Mouse (Mus musculus): ENCODE data around the gene Ryr3.
"Not testable (repeated sequence)": the region's sequence is repeated elsewhere in the genome, so short reads cannot be mapped to it uniquely, and the experiment has no call there.

Gene Ryr3

DNA sequence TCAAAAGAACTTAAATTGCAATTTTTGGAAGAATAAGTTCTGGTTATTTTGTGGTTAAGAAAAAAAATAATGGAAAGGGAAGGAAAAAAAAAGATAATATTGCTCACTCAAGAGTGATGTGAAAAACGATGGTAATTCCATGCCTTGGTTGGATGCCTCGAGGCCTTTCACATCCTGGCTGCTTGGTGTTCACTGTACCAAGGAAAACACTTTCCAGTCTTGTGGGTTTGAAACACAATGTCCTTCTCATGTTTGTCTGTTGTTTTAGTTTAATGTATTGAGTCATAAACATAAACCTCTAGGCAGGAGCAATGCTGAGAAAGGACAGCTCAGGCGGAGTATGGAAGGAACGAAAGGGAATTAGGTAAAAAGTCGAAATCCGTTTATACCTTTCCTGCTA lies 122.8 kb downstream of the Ryr3 start:
- no peak for DNase-seq

DNA sequence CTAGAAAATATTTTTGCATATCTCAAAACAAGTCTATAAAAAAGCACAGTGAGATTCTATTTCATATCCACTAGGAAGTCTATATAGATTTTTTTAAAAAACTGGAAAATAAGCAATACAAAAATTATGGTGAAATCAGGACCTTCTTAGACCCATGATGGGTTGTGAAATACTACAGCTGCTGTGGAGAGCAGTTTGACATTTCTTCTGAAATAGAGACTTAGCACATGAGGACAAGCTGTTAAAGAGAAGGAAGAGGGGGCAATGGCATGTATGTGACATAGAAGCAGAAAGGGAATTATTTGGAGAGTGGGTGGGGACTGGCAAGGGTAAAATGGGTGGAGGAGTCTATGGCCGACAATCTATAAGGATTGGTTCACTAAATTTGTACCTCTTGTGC lies 124.1 kb downstream of the Ryr3 start:
- no peak for DNase-seq

DNA sequence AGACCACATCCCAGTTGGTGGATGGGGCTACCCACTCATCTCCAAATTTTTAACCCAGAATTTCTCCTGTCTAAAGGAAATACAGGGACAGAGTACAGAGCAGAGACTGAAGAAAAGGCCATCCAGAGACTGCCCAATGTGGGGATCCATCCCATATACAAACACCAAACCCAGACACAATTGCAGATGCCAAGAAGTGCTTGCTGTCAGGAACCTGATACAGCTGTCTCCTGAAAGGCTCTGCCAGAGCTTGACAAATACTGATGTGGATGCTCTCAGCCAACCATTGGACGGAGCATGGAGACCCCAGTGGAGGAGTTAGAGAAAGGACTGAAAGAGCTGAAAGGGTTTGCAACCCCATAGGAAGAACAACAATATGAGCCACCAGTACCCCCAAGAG lies 125.6 kb downstream of the Ryr3 start:
- not testable (repeated sequence) for DNase-seq

DNA sequence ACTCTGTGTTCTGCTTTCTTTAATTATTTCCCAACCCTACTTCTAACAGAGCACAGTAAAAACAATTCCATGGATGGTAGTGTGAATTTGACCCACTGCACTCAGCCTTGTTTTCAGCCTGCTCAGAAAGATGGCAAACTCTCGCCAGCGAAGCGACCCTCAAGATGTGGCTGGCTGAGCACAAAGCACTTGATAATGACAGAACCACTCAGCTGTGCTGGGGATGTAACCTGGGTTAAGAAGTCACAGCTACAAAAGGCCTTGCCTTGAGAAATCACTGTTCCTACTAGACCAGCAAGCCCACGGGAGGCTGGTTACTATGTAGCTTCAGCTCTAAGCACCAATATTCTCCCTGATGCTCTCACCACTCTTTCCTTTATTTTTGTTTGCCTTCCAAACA lies 140.5 kb downstream of the Ryr3 start:
- no peak for DNase-seq

DNA sequence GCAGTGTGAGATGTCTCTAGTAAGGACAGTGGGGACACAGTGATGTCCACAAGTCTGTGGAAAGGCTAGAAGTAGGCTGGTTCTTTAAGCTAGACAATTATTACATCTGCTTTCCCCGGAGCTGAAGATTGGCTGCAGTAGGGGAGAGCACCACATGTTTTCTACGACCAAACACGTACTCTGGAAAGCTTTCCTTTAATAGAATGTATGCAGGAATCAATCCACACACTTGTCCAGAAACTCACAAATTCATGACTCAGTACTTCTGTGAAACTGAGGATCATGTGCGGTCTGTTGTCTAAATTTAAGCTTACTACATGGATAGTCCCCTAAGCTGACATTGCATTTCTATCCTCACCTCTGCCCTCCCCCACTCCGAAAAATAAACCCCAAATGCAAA lies 157.5 kb downstream of the Ryr3 start:
- DNase-seq: no peak

DNA sequence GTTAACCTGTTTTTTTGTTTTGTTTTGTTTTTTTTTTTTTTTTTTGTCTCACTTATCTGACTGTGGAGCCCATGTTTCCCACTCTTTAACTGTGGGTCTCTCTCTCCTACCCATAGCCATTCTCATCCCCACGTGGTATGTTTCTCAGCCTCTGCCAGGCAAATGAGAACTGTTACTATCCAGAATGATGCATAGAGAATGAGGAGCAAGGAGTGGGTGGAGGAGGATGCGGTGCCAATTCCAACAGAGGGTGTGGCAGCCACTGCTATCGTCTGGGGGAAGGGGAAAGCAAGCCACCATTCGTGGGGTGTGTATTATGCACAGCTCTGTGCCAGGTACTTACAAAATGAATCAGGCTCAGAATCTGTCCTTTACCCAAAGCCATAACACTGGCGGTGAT lies 158.0 kb downstream of the Ryr3 start:
- DNase-seq: no peak

DNA sequence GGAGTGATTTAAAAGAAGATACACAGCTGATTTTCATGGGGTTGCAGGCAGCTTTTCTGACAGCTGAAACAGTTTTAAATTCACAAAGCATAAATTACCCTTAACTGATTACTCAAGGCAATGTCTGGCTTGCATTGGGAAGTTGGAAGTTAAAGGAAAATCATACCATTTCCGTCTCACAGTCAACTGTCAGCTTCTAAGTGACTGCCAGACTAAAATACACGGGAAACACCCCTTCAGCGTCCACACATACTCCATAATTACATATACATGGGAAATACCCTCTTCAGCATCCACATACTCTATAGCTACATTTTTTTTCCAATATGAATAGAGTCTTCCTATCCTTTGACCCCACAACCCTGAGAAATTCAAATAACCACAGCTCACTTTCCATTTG lies 158.8 kb downstream of the Ryr3 start:
- DNase-seq: no peak

DNA sequence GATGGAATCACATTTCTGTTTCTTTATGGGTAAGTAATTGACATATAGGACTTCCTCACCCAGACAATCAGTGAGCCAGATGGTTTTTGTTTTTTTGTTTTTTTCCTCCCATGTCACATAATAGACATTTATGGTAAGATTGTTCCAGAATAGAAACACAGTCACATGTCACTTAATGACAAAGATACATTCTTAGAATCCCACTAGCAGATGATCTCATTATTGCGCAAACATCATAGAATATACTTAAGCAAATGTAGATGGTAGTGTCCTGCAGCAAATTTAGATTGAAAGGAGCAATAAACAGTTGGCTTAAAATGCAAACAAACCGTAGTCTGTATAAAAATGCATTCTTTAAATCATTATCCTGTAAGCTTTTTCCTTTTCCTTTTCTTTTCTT lies 161.3 kb downstream of the Ryr3 start:
- no peak for DNase-seq

DNA sequence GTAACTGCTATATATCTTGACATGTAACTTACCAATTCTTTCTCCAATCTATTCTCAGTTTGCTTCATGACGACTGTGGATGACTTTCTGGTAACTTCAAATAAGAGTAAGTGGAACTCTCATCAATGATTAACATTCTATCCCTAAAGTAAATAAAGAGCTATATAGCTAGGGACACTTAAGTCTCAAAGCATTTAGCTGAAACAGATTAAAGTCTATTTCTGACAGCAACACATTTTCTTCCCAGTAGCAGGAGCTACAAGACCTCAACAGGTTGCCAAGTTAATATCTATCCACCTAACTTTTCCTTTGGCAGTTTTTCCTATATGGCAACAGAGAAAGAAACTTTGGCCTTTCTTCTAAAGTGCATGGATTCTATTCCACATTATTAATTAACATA lies 167.1 kb downstream of the Ryr3 start:
- DNase-seq: no peak

DNA sequence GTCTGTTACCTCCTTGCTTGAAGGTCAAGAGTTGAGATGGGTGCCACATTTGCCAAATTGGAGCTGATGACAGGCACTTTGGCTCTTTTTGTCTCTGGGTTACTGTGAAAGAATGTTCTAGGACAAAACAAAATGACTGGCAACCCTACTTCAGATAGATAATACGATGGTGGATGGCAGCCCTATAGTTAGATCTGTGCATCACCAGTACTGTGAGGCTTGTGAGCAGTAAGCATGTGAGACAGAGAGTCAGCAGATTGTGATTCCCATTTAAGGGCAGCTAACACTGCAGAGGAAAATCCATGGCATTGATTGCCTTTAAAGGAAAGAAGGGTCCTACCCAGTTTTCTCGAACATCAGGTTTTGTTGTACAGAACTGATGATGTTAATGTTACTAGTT lies 180.3 kb downstream of the Ryr3 start:
- DNase-seq: no peak

DNA sequence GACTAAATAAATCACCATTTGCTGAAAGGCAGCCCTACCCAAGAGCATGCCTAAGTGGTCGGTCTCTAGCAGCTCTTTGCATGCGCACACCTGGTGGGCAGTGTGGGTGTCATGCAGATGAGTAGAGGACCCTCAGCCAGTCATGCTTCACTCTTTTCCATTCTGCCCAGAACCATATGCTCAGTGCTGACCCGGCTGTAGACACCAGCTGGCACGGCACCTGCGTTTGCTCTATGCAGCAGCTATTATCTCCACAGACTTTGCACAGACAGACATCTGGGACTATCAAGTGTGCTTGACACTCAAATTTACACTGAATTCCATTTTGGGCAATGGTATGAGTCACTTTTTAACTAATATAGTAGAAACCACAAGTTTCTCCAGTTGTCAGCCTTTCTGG lies 186.2 kb downstream of the Ryr3 start:
- DNase-seq: no peak

DNA sequence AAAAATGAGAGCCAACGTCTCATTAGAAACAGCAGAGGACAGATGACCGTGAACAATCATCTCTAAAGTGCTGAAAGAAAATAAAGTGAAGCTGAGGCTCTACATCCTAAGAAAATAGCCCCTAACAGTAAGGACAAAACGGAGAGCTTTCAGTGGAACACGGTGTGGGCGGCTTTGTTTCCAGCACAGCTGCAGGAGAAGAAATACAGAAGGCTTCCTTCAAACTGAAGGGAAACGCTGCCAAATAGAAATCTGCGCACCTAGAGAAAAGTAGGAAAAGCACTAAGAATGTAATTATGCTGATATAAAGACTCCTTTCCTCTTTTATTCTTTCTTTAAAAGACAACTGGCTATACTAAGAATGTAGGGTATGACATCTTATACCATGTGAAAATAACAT lies 197.0 kb downstream of the Ryr3 start:
- DNase-seq: no peak

DNA sequence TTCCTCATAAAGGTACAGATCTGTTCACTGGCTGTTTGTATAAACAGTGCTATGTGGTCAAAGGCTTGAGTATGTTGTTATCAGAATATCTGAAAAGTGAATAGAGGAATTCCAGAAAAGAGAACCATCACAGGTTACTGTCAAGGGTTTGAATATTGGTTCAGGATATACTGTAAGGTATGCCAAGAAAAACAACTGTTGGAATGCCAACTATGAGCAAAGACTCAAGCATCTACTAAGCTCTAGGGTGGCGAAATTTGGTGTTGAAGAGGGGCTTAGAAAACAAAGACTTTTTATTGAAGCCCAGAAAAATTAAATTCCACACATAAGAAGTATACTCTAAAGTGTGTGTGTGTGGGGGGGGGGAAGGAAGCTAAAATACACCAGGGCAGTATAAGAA lies 198.6 kb downstream of the Ryr3 start:
- no peak for DNase-seq

DNA sequence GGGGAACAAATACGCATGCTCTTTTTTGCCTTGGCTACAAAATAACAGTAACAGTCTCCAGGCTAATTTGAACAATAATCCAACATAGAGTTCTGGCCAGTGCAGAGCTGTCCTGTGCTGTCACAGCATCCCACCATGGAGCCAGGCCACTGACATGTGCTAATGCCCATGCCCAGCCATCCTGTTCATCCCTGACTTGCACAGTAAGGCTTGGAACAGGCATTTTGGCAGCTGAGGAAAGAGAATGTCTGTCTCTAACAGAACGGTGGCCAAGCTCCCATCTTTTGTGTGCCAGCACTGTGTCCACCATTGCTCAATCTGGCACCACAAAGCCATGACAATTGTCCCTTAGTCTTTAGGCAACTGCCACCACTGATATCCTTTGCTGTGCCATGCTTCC lies 200.7 kb downstream of the Ryr3 start:
- no peak for DNase-seq

DNA sequence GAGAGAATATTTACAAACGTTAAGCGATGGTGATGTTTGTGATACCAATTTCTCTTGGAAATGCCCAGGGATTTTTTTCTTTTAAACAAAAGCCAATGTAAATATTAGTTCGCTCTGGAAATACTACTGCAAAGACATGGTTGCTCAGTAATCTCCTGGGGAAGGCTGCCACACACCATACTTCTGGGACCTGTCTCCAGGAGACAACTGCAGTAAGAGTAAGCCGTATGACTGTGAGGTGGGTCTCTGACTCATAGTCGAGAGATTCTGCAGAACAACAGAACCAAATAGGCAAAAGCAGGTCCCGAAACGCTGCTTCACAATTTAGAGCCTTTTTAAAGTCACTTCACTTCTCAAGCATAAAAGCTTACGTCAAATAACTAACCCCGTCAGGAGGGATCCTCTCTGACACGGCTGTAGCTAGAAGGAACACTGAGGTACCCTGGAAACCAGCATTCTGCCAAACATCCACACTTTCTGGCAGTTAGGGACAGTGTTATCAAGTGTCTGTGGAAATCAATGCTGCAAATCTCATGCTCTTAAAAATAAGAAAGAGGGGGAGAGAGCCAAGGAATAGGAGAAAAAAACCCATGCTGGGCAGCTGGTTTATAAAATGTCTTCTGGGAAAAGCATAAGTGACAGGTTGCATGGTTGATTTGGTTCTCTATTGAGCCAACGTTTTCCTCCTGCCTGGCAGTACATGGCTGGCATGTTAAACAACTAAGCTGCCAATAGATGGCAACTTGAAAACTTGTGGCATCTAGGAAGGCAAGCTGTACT lies 207.7 kb downstream of the Ryr3 start:
- DNase-seq: no peak

DNA sequence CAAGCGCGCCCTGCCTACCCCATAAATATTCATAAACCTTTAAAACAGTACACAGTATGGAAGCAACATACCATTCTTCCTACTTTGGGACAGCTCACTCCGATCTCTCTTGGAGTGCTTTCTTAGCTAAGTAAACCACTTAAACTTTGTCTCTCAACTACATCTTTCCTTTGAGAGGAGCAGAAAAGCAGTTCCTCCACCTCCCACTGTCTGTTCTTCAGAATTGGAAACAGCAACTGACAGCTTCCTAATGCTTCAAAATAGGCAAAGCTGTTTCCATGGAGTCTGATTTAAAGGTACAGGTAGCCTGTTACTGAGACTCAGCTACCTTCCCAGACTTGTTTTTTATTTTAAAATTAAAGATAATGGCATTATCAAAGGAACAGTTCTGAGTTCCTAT lies 218.4 kb downstream of the Ryr3 start:
- DNase-seq: no peak

DNA sequence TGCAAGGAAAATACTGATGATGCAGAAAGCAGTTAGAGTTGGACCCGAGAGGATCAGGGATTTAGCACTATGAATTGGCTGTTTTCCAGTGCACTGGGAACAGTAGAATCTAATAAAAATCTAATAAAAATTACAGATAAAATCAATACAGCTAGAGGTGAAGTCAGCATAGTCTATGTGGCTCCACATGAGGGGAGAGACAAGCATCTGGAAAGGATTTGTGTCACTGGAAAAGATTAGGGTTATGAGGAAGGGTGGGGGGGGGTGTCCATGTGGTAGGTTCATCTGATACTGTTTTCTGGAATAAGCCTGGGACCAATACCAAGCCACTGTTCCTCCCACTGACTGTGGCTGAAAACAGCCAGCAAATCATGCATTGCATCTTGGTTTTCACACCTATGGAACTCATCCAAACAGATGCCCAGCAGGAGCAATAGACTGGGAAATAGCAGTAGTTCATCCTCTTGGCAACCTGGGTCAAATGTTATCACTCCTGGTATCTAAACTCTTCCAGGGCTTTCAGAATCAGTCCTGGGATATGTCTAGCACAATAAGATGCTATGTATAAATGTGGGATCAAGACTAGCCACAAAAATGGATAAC lies 233.9 kb downstream of the Ryr3 start:
- no peak for DNase-seq

DNA sequence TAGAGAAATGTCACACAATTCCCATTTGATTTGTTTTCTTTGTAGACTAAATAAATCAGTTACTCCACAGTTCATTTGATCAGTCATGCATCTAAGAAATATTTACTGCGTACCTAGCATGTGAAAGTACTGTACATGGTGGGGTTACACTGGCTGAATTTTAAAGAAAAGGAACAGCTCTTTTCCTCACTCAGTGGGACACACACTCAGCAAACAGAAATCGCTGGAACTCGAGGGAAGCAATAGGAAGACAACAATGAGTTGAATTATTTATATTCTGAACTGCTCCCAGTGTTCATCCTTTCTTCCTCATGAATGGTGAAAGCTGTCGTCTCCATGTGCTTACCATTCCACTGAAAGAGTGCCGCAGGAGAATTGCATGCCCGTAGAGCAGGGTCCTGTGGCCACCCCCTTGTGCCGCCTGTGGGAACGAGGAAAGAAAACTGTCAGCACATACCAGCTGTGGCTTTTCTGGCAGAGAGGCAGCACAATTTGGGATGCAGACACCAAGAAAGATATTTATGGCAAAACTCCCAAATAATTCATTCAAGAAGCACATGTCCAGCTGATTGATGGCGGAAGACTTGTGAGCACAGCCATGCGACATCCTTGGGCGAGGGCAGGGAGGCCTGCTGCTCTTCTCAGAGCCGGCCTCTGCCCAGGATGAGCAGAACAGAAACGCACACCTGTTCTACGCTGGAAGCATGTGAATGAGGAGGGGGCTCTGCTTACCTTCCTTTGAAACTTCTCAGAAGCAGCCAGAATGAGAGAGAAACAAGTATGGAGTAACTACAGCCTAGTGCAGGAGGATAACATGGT lies 249.9 kb downstream of the Ryr3 start:
- no peak for DNase-seq

DNA sequence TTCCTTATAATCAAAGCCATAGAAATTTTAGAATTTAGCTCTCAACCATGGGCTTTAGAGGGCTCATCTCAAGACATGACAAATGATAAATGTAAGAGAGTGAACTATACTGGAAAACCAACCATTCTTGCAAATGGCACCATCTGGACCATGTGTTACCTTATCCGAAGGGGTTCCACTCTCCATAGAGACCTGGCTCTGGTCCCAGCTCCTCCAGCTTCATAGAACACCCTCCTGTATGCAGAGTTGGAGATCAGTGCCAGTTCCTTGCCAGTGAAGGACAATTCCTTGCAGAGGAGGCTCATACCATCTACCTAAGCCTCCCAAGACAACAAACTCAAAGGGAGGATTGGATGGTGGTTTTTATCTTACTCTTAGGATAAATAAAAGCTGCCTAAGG lies 268.0 kb downstream of the Ryr3 start:
- DNase-seq: no peak

DNA sequence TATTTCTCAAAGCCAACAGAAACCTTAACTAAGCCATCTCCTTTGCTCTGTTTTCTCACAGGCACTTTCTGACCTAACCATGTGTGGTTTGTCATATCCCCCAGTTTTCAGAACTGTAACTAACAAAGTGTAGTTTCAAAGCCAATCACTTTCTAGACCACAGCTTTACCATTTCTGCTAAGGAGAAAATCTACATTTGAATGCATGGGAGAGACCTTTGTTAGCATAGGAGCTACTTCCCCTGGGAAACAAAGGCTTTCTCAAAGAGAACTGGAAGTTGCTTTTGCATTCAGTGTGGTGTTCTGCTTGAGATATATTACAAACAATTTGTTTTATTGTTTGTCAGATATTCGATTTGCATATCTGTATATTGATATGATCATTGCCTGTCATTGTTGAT lies 285.1 kb downstream of the Ryr3 start:
- DNase-seq: no peak

DNA sequence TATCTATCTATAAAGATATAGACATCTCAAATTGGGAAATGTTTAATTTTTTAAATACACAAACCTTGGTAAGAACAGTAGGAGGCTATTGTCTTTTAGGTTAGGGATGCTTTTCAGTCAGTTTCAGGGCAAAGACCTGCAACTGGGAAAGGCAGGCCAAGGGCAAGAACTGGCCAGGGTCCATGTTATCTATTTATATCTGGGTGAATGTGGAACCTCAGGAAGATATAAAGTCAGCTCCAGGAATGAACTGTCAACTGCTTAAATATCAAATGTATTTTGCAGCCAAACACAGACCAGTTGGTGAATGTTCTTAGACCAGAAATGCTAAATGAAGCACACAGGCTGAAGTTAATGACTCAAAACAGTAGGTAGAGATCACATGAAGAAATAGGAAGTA lies 303.1 kb downstream of the Ryr3 start:
- DNase-seq: no peak

DNA sequence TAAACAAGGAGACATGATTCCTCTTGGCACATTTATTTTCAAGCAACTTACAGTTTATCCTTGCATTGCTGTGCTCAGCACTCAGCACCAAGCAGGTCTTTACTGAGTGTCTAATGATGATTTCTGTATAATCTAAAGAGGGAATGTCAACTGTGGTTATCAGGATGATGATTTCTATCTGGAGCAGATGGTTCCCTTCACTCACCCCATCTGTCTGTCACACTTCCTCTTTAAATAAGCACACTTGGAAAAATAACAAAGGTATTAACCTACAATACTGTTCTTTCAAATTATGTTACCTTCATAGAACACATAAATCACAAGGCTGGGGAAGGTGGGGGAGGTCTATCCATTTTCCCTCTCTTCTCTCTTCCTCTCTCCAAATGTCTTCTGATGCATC lies 304.3 kb downstream of the Ryr3 start:
- DNase-seq: no peak

DNA sequence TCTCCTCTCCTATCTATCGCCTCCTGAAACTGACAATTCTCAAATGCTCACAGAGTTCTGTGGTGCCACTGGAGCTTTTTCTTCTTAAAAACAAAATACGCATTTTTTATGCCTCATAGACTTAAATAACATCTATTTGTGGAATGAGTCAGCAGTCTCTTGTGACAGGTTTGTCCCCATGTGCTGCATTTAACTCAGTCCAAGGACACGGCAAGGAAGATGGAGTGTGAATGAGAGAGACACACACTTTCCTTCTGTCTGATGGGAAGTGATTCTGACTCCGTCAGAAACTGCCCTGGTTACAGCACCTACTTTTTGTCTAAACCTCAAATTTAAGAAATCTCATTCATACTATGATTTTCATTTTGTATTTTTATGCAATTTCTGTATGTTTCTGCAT lies 306.3 kb downstream of the Ryr3 start:
- no peak for DNase-seq

DNA sequence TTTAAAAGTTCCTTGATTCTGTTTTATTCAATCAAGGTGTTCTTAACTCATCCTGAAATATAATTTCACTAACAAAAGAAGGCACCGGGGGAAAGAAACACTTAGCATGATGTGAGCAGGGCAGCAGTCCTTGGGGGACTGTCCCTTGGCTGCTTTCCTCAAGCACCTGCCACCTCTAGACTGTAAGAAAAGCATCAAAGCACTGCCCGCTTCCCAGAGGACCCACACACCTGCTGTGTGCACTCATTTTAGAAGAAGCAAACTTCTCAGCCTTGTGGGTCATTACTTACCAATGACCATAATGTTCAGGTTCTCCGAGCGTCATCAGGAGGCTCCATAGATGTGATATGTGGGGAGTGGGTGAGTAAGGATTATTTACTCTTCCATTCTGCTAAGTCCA lies 307.8 kb downstream of the Ryr3 start:
- no peak for DNase-seq
